Mouse (Mus musculus) layer of hippocampus, postnatal 36 days (tissue): ENCODE data around the gene Plcxd1. TPM values are rescaled to one million over a fixed set of nuclear protein-coding genes. Genes with fewer than 3 reads are reported as not detected.
"Not testable (repeated sequence)": the region's sequence is repeated elsewhere in the genome, so short reads cannot be mapped to it uniquely, and the experiment has no call there.

ENCODE experiments used
- DNase-seq, 2 experiments: peaks; one replicate each; pipeline ENCODE4 v3.0.0; 2022
- total RNA-seq, 2 experiments: library from RNA; stranded (reverse); gene quantifications; 2 replicates each; pipeline ENCODE4 v1.2.3; 2021

The Plcxd1 gene
- total RNA-seq, 2 experiments from 2014 or later, result 3.3 to 4.5 TPM

DNA sequence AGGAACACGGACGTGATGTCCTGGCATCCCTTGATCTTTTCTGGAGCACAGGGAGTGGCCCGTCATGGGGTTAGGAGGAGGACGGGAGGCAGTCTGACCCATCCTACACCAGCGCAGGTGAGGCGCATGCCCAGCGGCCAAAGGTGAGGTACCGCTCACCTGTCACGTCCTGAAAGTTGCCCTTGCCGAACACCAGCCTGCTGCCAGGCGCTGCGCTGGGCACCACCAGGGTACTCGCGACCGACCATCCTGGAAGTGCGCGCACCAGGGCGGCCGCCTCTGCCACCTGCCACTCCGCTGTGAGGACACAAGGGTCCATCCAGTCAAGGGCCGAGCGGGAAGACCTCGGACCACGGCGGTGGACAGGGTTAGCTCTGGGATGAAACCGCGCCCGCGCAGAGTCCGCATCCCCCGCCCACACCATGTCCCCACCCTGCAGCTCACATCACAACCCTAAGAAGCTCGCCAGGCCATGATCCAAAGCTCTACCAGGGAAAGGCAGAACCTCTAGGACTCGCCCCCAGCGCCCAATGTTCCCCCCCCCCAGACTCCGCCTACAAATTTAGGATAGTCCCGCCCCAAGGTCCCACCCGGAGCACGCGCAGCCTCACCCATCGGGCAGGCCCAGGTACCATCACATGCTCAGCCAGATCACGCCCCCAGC, 7.3 kb downstream of the Plcxd1 start:
- DNase-seq, result peak in 1 of 2 experiments; percentile 31

GRCm38 (mm10) chr5:110107581-110108304, 8.0 kb downstream of the Plcxd1 start, which contains the start of gene Gtpbp6:
TSS of gene Gtpbp6 (minus strand) at chr5:110108197.
- peak; percentile 91 to 94 for DNase-seq

- no peak for DNase-seq
Observed at GRCm38 (mm10) chr5:110108305-110108628, 8.5 kb downstream of the Plcxd1 start.

DNA sequence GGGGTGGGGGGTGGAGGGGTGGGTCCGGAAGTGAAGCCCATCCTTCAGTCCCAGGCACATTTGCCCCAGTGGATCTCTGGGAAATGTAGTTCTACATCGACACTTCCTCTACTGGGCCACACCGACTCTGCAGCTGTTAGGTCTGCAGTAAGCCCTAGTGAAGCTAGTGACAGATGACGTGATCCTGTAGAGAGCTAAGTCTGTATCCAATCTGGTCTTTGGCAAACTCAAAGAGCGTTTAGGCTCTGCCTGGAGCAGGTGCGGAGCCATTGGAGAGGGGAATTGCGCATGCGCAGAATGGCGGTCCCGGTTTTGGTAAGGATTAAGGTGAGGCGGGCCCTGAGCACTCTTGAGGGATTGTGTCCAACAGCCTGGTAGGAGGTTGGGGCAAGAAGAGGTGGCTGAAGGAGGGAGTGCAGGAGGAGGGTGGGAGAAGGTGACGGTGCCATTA, 10.2 kb downstream of the Plcxd1 start, which contains the start of gene Zfp605:
Gene Zfp605, plus strand, starts transcription at position 102 of the 451 bp plus-strand sequence.
- peak; percentile 92 to 93 for DNase-seq

GRCm38 (mm10) chr5:110122380-110122779, 22.6 kb downstream of the Plcxd1 start:
- DNase-seq, result not testable (repeated sequence)

GRCm38 (mm10) chr5:110135293-110136086, 35.7 kb downstream of the Plcxd1 start, which contains the start of gene Chfr:
TSS of gene Chfr (plus strand) at chr5:110135842.
- DNase-seq, result peak; percentile 99

DNA sequence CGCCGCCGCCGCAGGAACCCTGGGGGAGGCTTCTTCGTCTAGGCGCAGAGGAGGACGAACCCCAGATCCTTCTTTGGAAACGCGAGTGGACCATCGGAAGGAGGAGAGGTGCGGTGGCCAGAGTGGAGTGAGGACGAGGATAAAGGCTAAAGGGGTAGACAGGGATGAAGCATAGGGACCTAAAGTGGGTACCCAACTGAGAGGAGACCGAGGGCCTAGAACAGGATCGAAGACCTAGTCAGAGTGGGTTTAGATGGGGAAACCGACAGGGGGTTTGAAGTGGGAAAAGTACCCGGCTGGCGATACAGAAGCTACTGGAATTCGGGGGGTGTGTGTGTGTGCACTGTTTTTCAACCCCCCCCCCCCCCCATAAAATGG, 36.3 kb downstream of the Plcxd1 start:
- DNase-seq, result no peak

DNA sequence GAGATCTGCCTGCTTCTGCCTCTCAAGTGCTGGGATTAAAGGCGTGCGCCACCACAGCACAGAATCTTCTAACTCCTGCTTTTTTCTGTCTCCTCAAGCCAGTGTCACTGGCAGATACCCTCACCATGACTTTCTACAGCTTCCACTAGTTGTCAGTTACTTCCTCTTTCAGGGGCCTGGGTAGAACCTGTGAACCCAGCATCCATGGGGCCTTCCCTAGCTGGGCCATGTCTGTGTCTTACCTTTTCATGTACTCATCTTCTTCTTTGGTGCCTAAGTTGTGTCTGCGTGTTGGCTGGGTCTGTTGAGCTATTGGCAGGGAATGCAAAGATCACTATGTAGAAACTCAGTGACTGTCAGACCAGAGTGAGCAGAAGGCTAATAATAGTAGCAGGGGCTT, 38.0 kb downstream of the Plcxd1 start:
- DNase-seq, result no peak

- DNase-seq, result no peak
Observed at GRCm38 (mm10) chr5:110139325-110139724, 39.6 kb downstream of the Plcxd1 start.

DNA sequence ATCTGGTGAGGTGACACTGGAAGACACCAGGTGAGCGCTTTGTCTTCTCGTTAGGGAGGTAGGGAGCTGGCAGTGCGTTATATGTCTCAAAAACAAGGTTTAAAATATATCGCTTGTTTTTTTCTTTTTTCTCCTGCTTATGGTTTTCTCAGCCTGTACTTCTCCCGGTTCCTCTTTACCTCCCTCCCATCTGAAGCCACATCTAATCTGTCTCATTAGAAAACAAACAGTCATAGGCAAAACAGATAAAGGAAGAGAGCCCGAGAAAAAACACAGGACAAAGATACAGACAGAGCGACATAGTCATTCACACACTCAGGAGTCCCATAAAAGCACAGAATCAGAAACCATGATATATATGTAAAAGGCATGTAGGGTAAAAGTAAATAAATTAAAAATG, 40.7 kb downstream of the Plcxd1 start:
- DNase-seq, result no peak

GRCm38 (mm10) chr5:110142309-110142708, 42.5 kb downstream of the Plcxd1 start:
- no peak for DNase-seq

GRCm38 (mm10) chr5:110143007-110143406, 43.2 kb downstream of the Plcxd1 start:
- no peak for DNase-seq

Other genes starting within 250 kb of the Plcxd1 start
- 10 to 100 TPM; 38.8 to 42.3 TPM for gene Gm15446, start 176.6 kb upstream of the Plcxd1 start, total RNA-seq
- 10 to 100 TPM; 62.9 to 63.6 TPM for gene Zfp932, start 103.4 kb upstream of the Plcxd1 start, total RNA-seq
- 10 to 100 TPM; 14.7 to 20.8 TPM for gene Gm17655, start 27.5 kb upstream of the Plcxd1 start, total RNA-seq
- under 1 TPM in 1 of 2 experiments, not detected in 1; 0.27 TPM for gene Gm35315, start 5.5 kb upstream of the Plcxd1 start, total RNA-seq
- 10 to 100 TPM; 75.8 to 83.0 TPM for gene Gtpbp6, start 8.2 kb downstream of the Plcxd1 start, total RNA-seq
- 10 to 100 TPM; 16.0 to 18.3 TPM for gene Zfp605, start 10.1 kb downstream of the Plcxd1 start, total RNA-seq
- gene Chfr, start 35.9 kb downstream of the Plcxd1 start, total RNA-seq, result 10 to 100 TPM; 45.8 to 59.9 TPM
- 10 to 100 TPM; 45.5 to 51.6 TPM for gene Golga3, start 76.7 kb downstream of the Plcxd1 start, total RNA-seq
- 10 to 100 TPM; 38.6 to 48.2 TPM for gene Ankle2, start 131.0 kb downstream of the Plcxd1 start, total RNA-seq
- gene Pgam5, start 169.9 kb downstream of the Plcxd1 start, total RNA-seq, result 10 to 100 TPM; 57.4 to 62.8 TPM
- gene Pxmp2, start 186.2 kb downstream of the Plcxd1 start, total RNA-seq, result 1 to 10 TPM; 8.5 to 9.4 TPM
- 1 to 10 TPM; 1.2 to 2.1 TPM for gene Pole, start 186.3 kb downstream of the Plcxd1 start, total RNA-seq
- gene P2rx2, start 243.2 kb downstream of the Plcxd1 start, total RNA-seq, result under 1 TPM in 1 of 2 experiments, not detected in 1; 0.27 TPM
- not detected for gene Lrcol1, start 244.8 kb downstream of the Plcxd1 start, total RNA-seq